Mouse (Mus musculus) cerebellum, adult 2 months (tissue): ENCODE results near the gene Gins1.

Source experiments
- CTCF ChIP-seq: fragments of 200-500 bp; IDR thresholded peaks from 2 replicates; pipeline ENCODE4 v1.5.1; 2011; ENCODE audit warnings: low read depth, mild to moderate bottlenecking, control low read depth, low read length, moderate library complexity, borderline replicate concordance; ENCODE audit not compliant: insufficient read depth
- POLR2A ChIP-seq: fragments of 200-500 bp; IDR thresholded peaks from 2 replicates; pipeline ENCODE4 v1.6.1; 2011; ENCODE audit warnings: low read length, control low read depth, borderline replicate concordance; ENCODE audit not compliant: insufficient read depth

GRCm38 (mm10) chr2:150867021-150867420, 38.2 kb upstream of the Gins1 start:
- TF ChIP-seq CTCF (no peak), POLR2A (no peak)
